Mouse (Mus musculus) testis, adult 2 months (tissue): ENCODE measurements at regions not wholly inside any gene's neighbourhood (a gene's known extent, or its start where the extent isn't known, plus 50 kb on each side); places are given as distances from the start of the nearest gene placed in this dataset.
A peak's percentile ranks its signal among the peaks of the same experiment; 100 is the strongest.
"Not testable (repeated sequence)": the region's sequence is repeated elsewhere in the genome, so short reads cannot be mapped to it uniquely, and the experiment has no call there.

Experiments used
- H3K27ac ChIP-seq: fragments of 200-500 bp; 2 replicates; pipeline ENCODE4 v1.5.1; 2012; ENCODE audit warnings: low read depth, low read length; ENCODE audit not compliant: control insufficient read depth, insufficient read depth
- H3K27me3 ChIP-seq: fragments of 200-500 bp; 2 replicates; pipeline ENCODE4 v1.6.1; 2012; ENCODE audit warnings: mild to moderate bottlenecking, low read length, moderate library complexity; ENCODE audit not compliant: control insufficient read depth, insufficient read depth
- H3K36me3 ChIP-seq: fragments of 200-500 bp; 2 replicates; pipeline ENCODE4 v1.6.1; 2012; ENCODE audit warnings: mild to moderate bottlenecking, low read length; ENCODE audit not compliant: control insufficient read depth, insufficient read depth
- H3K4me1 ChIP-seq: fragments of 200-500 bp; 2 replicates; pipeline ENCODE4 v1.6.1; 2012; ENCODE audit warnings: low read length; ENCODE audit not compliant: control insufficient read depth, insufficient read depth
- H3K4me3 ChIP-seq: fragments of 200-500 bp; 2 replicates; pipeline ENCODE4 v1.5.1; 2012; ENCODE audit warnings: low read depth, mild to moderate bottlenecking, low read length, moderate library complexity, mixed read lengths; ENCODE audit not compliant: control insufficient read depth
- CTCF ChIP-seq: fragments of 200-500 bp; IDR thresholded peaks from 2 replicates; pipeline ENCODE4 v1.5.1; 2012; ENCODE audit warnings: low read depth, mild to moderate bottlenecking, inconsistent platforms, low read length, moderate library complexity; ENCODE audit not compliant: control insufficient read depth, insufficient read depth, insufficient replicate concordance
- POLR2A ChIP-seq: fragments of 200-500 bp; IDR thresholded peaks from 2 replicates; pipeline ENCODE4 v1.6.1; 2012; ENCODE audit warnings: low read depth, mild to moderate bottlenecking, inconsistent platforms, low read length, moderate library complexity; ENCODE audit not compliant: control insufficient read depth

GRCm38 (mm10) chr15:32749971-32750370 lies 505.4 kb downstream of the Sema5a start:
- H3K36me3 ChIP-seq = no peaks in the 10 kb centered on the region
- no peak overlapping the region for H3K4me3 ChIP-seq
- no peaks in the 10 kb centered on the region for H3K4me1 ChIP-seq
- H3K27ac ChIP-seq = no peak overlapping the region
- TF ChIP-seq POLR2A = no peak
- H3K27me3 ChIP-seq = no peaks in the 10 kb centered on the region

GRCm38 (mm10) chr15:32751991-32752390 lies 507.4 kb downstream of the Sema5a start:
- Histone ChIP-seq H3K27me3 (no peaks in the 10 kb centered on the region), H3K36me3 (no peaks in the 10 kb centered on the region), H3K4me3 (no peak overlapping the region), H3K27ac (no peak overlapping the region), H3K4me1 (no peaks in the 10 kb centered on the region)
- TF ChIP-seq POLR2A (no peak), CTCF (no peak)

GRCm38 (mm10) chr15:32760141-32760540 lies 515.5 kb downstream of the Sema5a start:
- no peak overlapping the region for H3K4me3 ChIP-seq
- H3K27ac ChIP-seq = no peak overlapping the region
- TF ChIP-seq CTCF = no peak
- TF ChIP-seq POLR2A = no peak
- peaks cover 7% of the 10 kb centered on the region for H3K4me1 ChIP-seq
- H3K36me3 ChIP-seq = no peaks in the 10 kb centered on the region
- H3K27me3 ChIP-seq = no peaks in the 10 kb centered on the region

- Histone ChIP-seq H3K36me3 (no peaks in the 10 kb centered on the region), H3K4me3 (no peak overlapping the region), H3K27ac (no peak overlapping the region), H3K4me1 (peaks cover 7% of the 10 kb centered on the region), H3K27me3 (no peaks in the 10 kb centered on the region)
- TF ChIP-seq POLR2A (no peak), CTCF (peak; percentile 22; the same call in 1 of the 2 replicates)
Observed at GRCm38 (mm10) chr15:32766011-32766701, 521.5 kb downstream of the Sema5a start.

- Histone ChIP-seq H3K4me3 (peak overlapping the region; percentile 34; the same call in 1 of the 2 replicates), H3K27me3 (no peaks in the 10 kb centered on the region), H3K4me1 (peaks cover 7% of the 10 kb centered on the region), H3K36me3 (no peaks in the 10 kb centered on the region), H3K27ac (no peak overlapping the region)
- TF ChIP-seq CTCF (no peak), POLR2A (no peak)
Observed at GRCm38 (mm10) chr15:32766746-32767471, 522.3 kb downstream of the Sema5a start.

GRCm38 (mm10) chr15:32778226-32778598 lies 533.6 kb downstream of the Sema5a start:
- H3K36me3 ChIP-seq, H3K27ac ChIP-seq, H3K4me1 ChIP-seq, H3K27me3 ChIP-seq, H3K4me3 ChIP-seq: not testable (repeated sequence)

- H3K27ac ChIP-seq, H3K4me1 ChIP-seq, H3K36me3 ChIP-seq, H3K27me3 ChIP-seq: not testable (repeated sequence)
- H3K4me3 ChIP-seq = peak overlapping the region; percentile 76
Observed at GRCm38 (mm10) chr15:32778599-32779273, 534.1 kb downstream of the Sema5a start.

- H3K4me1 ChIP-seq, H3K36me3 ChIP-seq, H3K27me3 ChIP-seq, H3K4me3 ChIP-seq, H3K27ac ChIP-seq: not testable (repeated sequence)
Observed at GRCm38 (mm10) chr15:32779274-32779615, 534.6 kb downstream of the Sema5a start.

- not testable (repeated sequence) for H3K4me1 ChIP-seq, H3K4me3 ChIP-seq, H3K36me3 ChIP-seq, H3K27ac ChIP-seq, H3K27me3 ChIP-seq
Observed at GRCm38 (mm10) chr15:32781609-32782008, 537.0 kb downstream of the Sema5a start.
